Mouse (Mus musculus) forebrain, embryonic 15.5 days (tissue): ENCODE measurements around the gene Suclg1. TPM values are rescaled to one million over a fixed set of nuclear protein-coding genes. Genes with fewer than 3 reads are reported as not detected.
A peak's percentile ranks its signal among the peaks of the same experiment; 100 is the strongest.

Source experiments
- ATAC-seq: fragments of 200-750 bp; cut with Nextera tagmentation; replicated peaks from 2 replicates; pipeline ENCODE4 v1.8.0; 2017; ENCODE audit warnings: mild to moderate bottlenecking, moderate TSS enrichment, moderate library complexity
- H3K27ac ChIP-seq: fragments of 300-500 bp; sonication (generic); replicated peaks from 2 replicates; pipeline ENCODE4 v1.5.1; 2015; ENCODE audit warnings: mild to moderate bottlenecking, inconsistent platforms
- H3K27me3 ChIP-seq: fragments of 300-500 bp; sonication (generic); 2 replicates; pipeline ENCODE4 v1.6.1; 2015; ENCODE audit warnings: inconsistent platforms
- H3K36me3 ChIP-seq: fragments of 300-500 bp; sonication (generic); 2 replicates; pipeline ENCODE4 v1.6.1; 2015; ENCODE audit warnings: mild to moderate bottlenecking, inconsistent platforms
- H3K4me1 ChIP-seq: fragments of 300-500 bp; sonication (generic); 2 replicates; pipeline ENCODE4 v1.6.1; 2015; ENCODE audit warnings: inconsistent platforms
- H3K4me2 ChIP-seq: fragments of 300-500 bp; sonication (generic); replicated peaks from 2 replicates; pipeline ENCODE4 v1.6.1; 2015; ENCODE audit warnings: mild to moderate bottlenecking, inconsistent platforms
- H3K4me3 ChIP-seq: fragments of 300-500 bp; sonication (generic); 2 replicates; pipeline ENCODE4 v1.5.1; 2015; ENCODE audit warnings: mild to moderate bottlenecking, inconsistent platforms
- H3K9ac ChIP-seq: fragments of 300-500 bp; sonication (generic); replicated peaks from 2 replicates; pipeline ENCODE4 v1.6.1; 2015; ENCODE audit warnings: mild to moderate bottlenecking, inconsistent platforms
- H3K9me3 ChIP-seq: fragments of 300-500 bp; sonication (generic); 2 replicates; pipeline ENCODE4 v1.6.1; 2016; ENCODE audit warnings: inconsistent platforms
- WGBS: fragments of 180-500 bp; shearing (Covaris S2); methylation state at CpG from one replicate; pipeline ENCODE4 v1.1.7; 2015; ENCODE audit warnings: mixed read lengths; 5-methylcytosine and 5-hydroxymethylcytosine counted together
- polyA plus RNA-seq: library from polyadenylated mRNA; unstranded; fragments of >200 nt; fragmentation: Nextera tagmentation; extraction: Ambion mirVana; gene quantifications from 2 replicates; pipeline ENCODE4 v1.2.1, GENCODE M21; 2015

Suclg1 gene
- polyA plus RNA-seq, 1 experiment from 2014 or later: 132 TPM

- Histone ChIP-seq H3K4me3 (no peak overlapping the region), H3K27me3 (no peaks in the 10 kb centered on the region), H3K4me2 (no peak overlapping the region), H3K36me3 (peaks cover 23% of the 10 kb centered on the region), H3K9ac (no peak overlapping the region), H3K9me3 (no peaks in the 10 kb centered on the region), H3K27ac (no peak overlapping the region), H3K4me1 (no peaks in the 10 kb centered on the region)
- no peak for ATAC-seq
- 85% methylated on average over 9 of the region's 9 CpGs for WGBS
Observed at GRCm38 (mm10) chr6:73280546-73281115, 32.4 kb downstream of the Suclg1 start.

GRCm38 (mm10) chr6:73286326-73286725 lies 38.1 kb downstream of the Suclg1 start:
- Histone ChIP-seq H3K27ac (no peak overlapping the region), H3K9ac (no peak overlapping the region), H3K9me3 (no peaks in the 10 kb centered on the region), H3K4me2 (no peak overlapping the region), H3K36me3 (no peaks in the 10 kb centered on the region), H3K4me1 (no peaks in the 10 kb centered on the region), H3K27me3 (no peaks in the 10 kb centered on the region), H3K4me3 (no peak overlapping the region)
- no peak for ATAC-seq
- 93% methylated on average over 2 of the region's 2 CpGs for WGBS

- no peaks in the 10 kb centered on the region for H3K4me1 ChIP-seq
- no peaks in the 10 kb centered on the region for H3K9me3 ChIP-seq
- H3K9ac ChIP-seq: no peak overlapping the region
- no peaks in the 10 kb centered on the region for H3K27me3 ChIP-seq
- no peaks in the 10 kb centered on the region for H3K36me3 ChIP-seq
- no peak overlapping the region for H3K4me3 ChIP-seq
- H3K4me2 ChIP-seq: no peak overlapping the region
- 69% methylated on average over 6 of the region's 6 CpGs for WGBS
- no peak for ATAC-seq
- no peak overlapping the region for H3K27ac ChIP-seq
Observed at GRCm38 (mm10) chr6:73306837-73307236, 58.7 kb downstream of the Suclg1 start.

GRCm38 (mm10) chr6:73308685-73309520 lies 60.7 kb downstream of the Suclg1 start:
- no peaks in the 10 kb centered on the region for H3K36me3 ChIP-seq
- no peak for ATAC-seq
- 83% methylated on average over 10 of the region's 10 CpGs for WGBS

GRCm38 (mm10) chr6:73311335-73311734 lies 63.2 kb downstream of the Suclg1 start:
- no peak for ATAC-seq
- Histone ChIP-seq H3K4me1 (peaks cover 8% of the 10 kb centered on the region), H3K27ac (no peak overlapping the region), H3K4me2 (no peak overlapping the region), H3K9me3 (no peaks in the 10 kb centered on the region), H3K36me3 (no peaks in the 10 kb centered on the region), H3K27me3 (no peaks in the 10 kb centered on the region; the same call in 1 of the 2 replicates), H3K9ac (no peak overlapping the region), H3K4me3 (no peak overlapping the region)
- 75% methylated on average over 6 of the region's 6 CpGs for WGBS

More at GRCm38 (mm10) chr6:73308685-73309520, 60.7 kb downstream of the Suclg1 start:
- Histone ChIP-seq H3K4me2 (no peak overlapping the region), H3K27ac (no peak overlapping the region), H3K27me3 (no peaks in the 10 kb centered on the region), H3K4me1 (no peaks in the 10 kb centered on the region), H3K4me3 (no peak overlapping the region), H3K9ac (no peak overlapping the region), H3K9me3 (no peaks in the 10 kb centered on the region)

GRCm38 (mm10) chr6:73311786-73312185 lies 63.6 kb downstream of the Suclg1 start:
- H3K27ac ChIP-seq: no peak overlapping the region
- H3K4me2 ChIP-seq: no peak overlapping the region
- peaks cover 8% of the 10 kb centered on the region for H3K4me1 ChIP-seq
- no peak overlapping the region for H3K9ac ChIP-seq
- no peak overlapping the region for H3K4me3 ChIP-seq
- 91% methylated on average over 7 of the region's 7 CpGs for WGBS
- no peaks in the 10 kb centered on the region for H3K36me3 ChIP-seq
- no peaks in the 10 kb centered on the region; the same call in 1 of the 2 replicates for H3K27me3 ChIP-seq
- no peaks in the 10 kb centered on the region for H3K9me3 ChIP-seq
- no peak for ATAC-seq

GRCm38 (mm10) chr6:73314923-73315603 lies 66.9 kb downstream of the Suclg1 start:
- peak overlapping the region; percentile 39 for H3K9ac ChIP-seq
- peaks cover 16% of the 10 kb centered on the region; the same call in 1 of the 2 replicates for H3K27me3 ChIP-seq
- WGBS: 0% methylated on average over 17 of the region's 17 CpGs
- H3K27ac ChIP-seq: peak overlapping the region; percentile 20; the same call in 1 of the 2 replicates
- H3K4me3 ChIP-seq: peak overlapping the region; percentile 38
- H3K4me2 ChIP-seq: peak overlapping the region; percentile 50
- peaks cover 8% of the 10 kb centered on the region for H3K4me1 ChIP-seq
- no peaks in the 10 kb centered on the region for H3K36me3 ChIP-seq
- H3K9me3 ChIP-seq: no peaks in the 10 kb centered on the region
- peak; percentile 83 for ATAC-seq

- no peak for ATAC-seq
- peaks cover 11% of the 10 kb centered on the region; the same call in 1 of the 2 replicates for H3K27me3 ChIP-seq
- H3K4me2 ChIP-seq: no peak overlapping the region
Observed at GRCm38 (mm10) chr6:73322306-73322705, 74.1 kb downstream of the Suclg1 start.

More at GRCm38 (mm10) chr6:73322306-73322705, 74.1 kb downstream of the Suclg1 start:
- Histone ChIP-seq H3K9me3 (no peaks in the 10 kb centered on the region), H3K4me3 (no peak overlapping the region), H3K9ac (no peak overlapping the region), H3K4me1 (no peaks in the 10 kb centered on the region), H3K27ac (no peak overlapping the region), H3K36me3 (no peaks in the 10 kb centered on the region)
- 81% methylated on average over 2 of the region's 2 CpGs for WGBS

Other genes with a start within 250 kb of the Suclg1 start
- gene Dnah6, start 26.7 kb upstream of the Suclg1 start, polyA plus RNA-seq: 0.27 and 0.37 TPM in 2 replicates
- gene 4931417E11Rik, start 221.3 kb downstream of the Suclg1 start, polyA plus RNA-seq: not detected in 2 replicates